Mouse (Mus musculus): ENCODE data around the gene Snn.
A peak's percentile ranks its signal among the peaks of the same experiment; 100 is the strongest.
"Not testable (repeated sequence)": the region's sequence is repeated elsewhere in the genome, so short reads cannot be mapped to it uniquely, and the experiment has no call there.

Snn gene

DNA sequence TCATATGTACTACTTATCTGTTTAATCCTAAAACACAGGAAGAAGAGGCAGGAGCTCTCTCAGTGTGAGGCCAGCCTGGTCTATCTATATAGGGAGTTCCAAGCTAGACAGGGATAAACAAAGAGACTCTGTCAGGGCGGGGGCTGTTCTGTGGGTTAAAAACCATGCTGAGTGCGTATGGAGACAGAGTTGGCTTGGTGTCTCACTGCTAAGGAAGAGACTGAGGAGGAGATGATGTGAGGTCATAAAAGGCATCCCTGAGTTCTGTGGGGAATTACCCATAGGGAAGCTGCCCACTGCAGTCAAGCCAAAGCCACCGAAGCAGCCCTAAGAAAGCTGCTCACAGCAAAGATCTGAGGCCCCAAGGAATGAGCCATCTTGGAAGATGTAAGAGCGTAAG lies at the start of gene Snn:
Gene Snn, plus strand, starts transcription at position 301 of the 400 bp plus-strand sequence.
- DNase-seq (ENCODE audit: low spot score) = no peak

DNA sequence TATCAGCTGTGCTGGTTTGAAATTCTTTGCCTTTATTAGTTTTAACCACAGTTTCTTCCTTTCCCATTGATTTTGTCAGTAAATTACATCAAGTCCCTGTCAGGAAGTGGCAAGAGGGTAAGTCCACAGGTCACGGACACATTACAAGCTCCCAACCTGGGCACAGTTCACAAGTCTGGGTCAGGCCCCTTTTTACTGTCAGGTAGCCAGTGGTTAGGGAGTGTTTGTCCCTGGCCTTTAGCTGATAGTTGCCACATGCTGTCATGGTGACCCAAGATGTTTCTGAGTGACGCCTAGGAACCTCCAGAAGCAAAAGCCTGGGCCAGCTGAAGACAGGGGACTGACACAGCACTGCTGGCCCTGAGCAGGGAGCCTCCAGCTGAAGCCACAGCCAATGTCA lies 49.5 kb upstream of the Snn start:
- no peak for DNase-seq (ENCODE audit: low spot score)

DNA sequence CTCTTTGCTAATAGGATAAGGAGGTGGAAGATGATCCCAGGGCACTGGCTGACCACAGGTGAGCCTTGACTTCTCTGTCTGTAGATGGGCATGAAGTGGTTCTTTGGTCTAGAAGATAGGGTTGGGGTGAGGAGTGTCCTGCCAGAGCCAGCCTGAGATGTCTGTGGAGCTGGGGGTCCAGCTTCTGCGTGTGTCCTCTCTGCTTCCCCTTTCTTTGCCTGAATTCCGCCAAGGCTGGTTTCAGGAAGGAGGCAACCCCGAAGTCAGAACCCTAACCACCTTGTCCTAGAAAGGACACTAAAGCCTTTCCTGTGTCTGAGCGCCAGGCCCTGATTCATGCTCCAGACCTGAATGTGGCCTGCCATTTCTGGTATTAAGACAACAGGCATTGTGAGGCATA lies 48.8 kb upstream of the Snn start:
- DNase-seq (ENCODE audit: low spot score) = no peak

DNA sequence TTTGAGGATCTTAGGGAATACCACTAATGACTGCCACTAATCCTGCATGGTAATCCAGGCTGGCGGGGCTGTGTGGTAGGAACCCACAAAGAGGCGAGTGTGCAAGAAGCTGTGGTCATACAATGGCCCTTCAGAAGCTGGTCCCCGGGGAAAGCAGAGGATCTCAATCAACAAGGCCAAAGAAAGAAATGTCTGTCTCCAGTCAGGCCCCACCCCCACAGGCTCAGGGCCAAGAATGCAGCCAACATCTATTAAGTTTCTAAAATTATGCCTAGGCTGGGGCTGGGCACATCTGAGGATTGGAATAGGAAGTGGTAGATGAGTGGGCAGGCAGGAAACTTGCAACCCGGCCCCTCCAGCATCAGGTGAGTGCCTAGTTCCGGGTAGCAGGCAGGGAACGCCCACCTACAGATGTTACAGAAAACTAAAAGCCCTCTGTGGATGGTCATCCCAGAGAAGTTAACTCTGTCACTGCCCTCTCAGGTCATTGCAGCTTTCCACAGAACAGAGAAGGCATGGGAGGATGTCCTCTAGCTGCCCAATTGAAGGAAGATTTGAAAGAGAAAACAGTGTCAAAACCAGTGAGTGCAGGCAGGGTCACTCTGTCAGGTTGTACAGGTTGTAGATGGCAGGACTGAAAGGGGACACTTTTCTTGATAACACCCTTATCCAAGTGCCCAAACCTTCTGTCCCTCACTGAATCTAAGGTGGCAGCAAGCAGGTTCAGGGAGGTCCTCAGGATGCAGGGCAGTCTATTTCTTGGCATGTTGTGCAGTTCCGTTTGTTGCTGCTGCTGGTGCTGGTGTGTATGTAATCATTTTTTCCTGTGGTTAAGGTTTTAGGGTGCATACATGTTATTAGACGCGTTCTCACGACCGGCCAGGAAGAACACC lies 47.9 kb upstream of the Snn start:
- peak; percentile 42 for DNase-seq (ENCODE audit: low spot score)

DNA sequence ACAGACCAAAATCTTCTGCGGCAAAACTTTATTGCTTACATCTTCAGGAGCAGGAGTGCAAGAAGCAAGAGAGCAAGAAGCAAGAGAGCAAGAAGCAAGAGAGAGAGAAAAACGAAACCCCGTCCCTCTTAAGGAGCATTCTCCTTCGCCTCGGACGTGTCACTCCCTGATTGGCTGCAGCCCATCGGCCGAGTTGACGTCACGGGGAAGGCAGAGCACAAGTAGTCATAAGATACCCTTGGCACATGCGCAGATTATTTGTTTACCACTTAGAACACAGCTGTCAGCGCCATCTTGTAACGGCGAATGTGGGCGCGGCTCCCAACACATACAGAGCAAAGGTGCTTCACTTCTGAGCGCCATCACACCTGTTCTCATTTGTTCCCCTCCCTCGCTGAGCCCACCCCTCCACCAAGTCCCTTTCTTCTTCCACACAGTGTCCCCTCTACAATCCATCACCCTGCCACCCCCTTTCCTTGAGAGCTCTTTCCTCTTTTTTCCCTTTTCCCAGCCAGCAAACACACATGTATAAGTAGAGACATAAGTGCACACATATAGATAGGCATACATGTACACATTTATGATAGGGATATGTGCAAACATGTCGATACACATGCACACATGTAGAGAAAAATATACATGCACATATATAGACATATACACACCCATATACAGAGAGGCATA lies 47.1 kb upstream of the Snn start:
- DNase-seq (ENCODE audit: low spot score) = not testable (repeated sequence)

DNA sequence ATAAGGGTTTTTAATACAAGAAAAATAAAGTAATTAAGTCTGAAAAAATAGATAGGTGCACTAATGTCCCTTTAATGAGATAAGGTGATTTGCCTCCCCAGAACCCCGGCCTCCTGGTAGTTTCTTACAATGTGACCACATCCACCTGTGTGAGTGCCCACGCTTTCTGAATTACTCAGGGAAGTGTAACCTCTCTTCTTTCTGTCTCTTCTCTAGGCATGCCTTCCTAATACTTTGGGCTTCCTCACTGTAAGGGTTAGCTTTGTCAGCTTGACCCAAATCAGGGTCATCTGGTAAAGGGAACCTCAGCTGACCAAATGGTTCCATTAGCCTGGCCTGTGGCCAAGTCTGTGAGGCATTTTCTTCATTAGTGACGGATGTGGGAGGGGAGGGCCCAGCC lies 46.3 kb upstream of the Snn start:
- no peak for DNase-seq (ENCODE audit: low spot score)

DNA sequence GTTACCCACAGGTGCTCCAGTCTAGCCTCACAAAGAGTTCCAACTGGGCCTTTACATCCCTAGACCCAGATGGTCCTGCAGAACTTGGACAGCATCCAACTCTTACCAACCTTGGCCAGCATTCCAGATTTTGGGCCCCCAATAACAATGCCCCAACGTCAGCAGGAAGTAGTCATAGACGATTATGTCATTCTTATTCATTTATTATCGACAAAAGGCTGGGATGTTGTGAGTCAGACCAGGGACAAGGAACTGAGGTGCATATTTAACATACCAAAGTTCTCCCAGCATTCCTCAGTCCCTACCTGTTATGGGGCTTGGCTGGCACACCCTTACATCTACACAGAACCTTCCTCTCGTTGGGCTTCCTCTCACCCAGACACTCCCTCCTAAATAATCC lies 44.4 kb upstream of the Snn start:
- no peak for DNase-seq (ENCODE audit: low spot score)

DNA sequence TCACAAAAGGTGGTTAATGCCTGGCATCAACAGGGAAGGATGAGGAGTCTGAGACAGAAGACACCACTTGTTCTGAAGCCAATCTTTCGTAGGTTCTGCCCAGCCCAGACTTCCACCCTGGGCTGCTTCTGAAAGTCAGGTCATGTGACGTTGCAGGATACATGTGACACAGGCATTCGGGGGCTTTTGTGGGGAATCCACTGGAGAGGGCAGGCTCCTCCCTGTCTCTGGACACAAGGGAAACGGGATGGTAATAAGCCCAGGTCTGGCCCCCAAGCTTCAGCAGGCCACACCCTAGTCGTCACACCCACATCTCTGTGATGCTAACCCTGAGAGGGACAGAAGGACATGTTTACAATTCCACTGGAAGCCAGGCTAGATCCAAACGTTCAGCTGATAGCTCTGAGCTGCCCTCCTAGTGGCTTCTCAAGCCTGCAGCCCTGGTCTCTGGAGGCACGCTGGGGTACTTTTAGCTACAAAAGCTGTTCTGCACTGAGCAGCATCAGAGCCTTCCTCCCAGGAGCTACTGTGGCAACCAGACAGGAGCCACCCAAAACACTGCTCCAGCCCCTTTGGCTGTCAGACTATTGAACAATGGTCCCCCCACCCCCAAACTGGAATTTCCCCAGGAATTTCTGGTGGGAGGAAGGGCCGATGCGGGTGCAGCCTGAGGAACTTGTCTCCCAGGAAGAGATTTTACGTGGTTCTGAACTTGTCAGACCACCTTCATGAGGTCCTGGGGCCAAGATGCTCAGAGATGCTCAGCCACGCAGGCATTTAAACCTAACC lies 42.7 kb upstream of the Snn start:
- DNase-seq (ENCODE audit: low spot score) = no peak

DNA sequence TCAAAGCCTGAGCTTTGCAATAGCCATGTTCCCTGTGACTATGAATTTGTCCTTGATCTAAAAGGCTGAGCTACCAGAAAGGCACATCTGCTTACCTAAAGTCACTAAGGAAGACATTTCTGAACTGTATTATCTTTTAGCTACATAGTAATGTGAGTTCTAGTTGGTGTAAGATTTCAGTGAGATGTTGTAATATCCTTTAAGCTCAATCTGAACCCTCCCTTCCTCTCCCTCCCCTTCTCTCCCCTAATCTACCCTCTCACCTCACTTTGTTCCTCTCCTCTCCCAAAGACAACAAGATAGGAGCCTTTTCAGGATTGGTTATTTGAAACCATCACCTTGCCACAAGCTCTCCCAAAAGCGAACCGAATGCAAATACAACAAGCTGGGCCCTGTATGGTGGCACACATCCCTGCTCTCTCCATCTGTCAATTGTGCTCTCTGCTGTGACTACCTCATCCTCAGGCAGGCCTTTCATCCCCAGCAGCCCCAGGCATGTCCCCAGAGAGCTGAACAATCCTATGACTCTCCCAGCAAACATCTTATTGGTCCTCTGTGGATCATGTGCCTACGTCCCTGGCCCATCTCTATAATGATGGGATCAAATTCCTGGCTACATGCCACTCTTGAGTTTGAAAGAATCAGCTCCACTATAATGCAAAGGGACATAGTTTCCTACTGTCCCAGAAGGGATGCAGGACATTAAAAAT lies 39.2 kb upstream of the Snn start:
- DNase-seq (ENCODE audit: low spot score) = no peak

DNA sequence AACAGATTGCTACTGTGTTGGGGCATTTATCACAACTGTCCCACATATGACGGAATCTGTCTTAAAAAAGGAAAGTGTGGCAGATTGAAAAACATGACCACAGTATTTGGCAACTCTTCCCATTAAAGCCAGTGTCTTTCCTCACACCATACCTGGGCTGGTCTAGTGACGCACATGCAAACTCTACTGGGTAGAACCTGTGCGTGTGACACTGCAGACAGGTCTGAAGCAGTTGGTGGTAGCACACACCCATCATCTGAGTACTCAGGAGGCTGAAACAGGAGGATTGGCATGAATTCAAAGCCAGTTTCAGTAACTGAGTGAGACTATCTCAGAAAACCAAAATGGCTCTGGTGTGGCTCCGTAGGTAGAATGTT lies 38.6 kb upstream of the Snn start:
- DNase-seq (ENCODE audit: low spot score) = no peak

DNA sequence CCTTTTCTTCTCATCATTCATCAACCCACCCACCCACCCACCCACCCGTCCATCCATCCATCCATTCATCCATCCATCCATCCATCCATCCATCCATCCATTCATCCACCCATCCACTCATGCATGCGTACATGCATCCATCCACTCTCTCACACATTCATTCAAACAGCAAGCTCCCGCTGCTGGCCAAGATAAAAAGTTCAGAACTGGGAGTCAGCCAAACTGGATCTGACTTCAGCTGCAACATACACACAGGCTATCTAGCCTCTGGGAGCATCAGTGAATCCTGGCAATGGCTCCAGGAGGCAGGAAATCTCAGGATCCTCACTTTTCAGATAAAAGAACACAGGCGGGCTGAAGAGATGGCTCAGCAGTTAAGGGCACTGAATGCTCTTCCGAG lies 37.1 kb upstream of the Snn start:
- DNase-seq (ENCODE audit: low spot score) = no peak

DNA sequence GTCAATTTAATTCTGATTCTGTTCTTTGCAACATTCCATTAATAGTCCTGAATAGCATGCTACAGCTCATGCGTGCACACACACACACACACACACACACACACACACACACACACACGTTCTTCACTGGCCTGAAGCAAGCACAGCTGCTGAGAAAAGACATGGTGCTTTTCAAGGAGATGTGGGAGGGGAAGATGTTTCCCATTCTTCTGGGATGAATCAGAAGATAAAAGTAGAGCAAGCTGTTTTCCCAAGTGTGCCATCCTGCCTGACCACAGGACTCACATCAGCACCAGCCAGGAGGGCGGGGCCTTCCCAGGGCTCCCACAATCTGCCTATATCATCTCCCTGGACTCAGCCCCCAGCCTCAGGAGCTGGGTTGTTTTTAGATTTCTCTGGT lies 35.9 kb upstream of the Snn start:
- DNase-seq (ENCODE audit: low spot score) = no peak

DNA sequence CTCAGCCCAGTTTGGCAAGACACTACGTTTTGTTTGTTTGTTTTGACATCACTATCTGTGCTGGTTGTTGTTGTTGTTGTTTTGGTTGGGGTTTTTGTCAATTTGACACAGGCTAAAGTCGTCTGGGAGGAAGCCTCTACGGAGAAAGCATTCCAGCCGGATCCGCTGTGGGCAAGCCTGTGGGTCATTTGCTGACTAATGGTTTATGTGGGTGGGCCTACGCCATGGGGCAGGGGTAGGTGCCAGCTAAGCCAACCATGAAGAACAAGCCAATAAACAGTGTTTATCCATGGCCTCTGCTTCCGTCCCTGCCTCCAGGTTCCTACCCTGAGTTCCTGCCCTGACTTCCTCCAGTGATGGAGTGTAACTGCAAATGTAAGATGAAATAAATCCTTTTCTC lies 32.5 kb upstream of the Snn start:
- no peak for DNase-seq (ENCODE audit: low spot score)

DNA sequence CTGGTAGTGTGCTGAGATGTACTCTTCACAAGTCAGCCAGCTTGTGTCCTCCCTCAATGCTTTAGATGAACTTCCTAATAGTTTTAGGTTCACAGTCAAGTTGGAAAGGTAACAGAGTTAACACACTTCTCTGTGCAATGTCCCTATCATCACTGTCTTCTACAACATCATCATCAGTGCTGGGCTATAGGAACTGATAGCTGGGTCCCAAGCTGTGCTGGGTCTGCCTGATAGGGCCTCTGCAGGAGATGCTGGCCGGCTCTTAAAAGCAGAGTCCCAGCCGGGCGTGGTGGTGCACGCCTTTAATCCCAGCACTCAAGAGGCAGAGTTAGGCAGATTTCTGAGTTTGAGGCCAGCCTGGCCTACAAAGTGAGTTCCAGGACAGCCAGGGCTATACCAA lies 29.9 kb upstream of the Snn start:
- DNase-seq (ENCODE audit: low spot score) = no peak

DNA sequence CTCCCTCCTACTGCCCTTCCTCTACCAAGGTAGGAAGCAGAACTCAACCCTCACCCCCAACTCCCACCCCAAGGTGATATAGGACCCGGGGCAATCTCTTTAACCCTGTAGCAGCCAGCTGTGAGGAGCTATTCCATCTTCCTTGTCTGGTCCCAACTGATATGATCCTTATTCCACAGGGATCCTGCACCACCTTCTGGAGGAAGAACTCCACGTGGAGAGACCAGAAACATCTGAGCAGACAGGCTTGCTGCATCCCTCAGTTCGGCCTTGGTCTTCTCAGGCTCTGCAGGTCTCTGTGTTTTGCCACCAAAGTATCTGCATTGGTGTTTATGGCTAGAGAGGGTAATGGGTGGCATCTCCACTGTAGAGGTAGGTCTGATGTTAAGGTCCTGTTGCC lies 29.4 kb upstream of the Snn start:
- no peak for DNase-seq (ENCODE audit: low spot score)

DNA sequence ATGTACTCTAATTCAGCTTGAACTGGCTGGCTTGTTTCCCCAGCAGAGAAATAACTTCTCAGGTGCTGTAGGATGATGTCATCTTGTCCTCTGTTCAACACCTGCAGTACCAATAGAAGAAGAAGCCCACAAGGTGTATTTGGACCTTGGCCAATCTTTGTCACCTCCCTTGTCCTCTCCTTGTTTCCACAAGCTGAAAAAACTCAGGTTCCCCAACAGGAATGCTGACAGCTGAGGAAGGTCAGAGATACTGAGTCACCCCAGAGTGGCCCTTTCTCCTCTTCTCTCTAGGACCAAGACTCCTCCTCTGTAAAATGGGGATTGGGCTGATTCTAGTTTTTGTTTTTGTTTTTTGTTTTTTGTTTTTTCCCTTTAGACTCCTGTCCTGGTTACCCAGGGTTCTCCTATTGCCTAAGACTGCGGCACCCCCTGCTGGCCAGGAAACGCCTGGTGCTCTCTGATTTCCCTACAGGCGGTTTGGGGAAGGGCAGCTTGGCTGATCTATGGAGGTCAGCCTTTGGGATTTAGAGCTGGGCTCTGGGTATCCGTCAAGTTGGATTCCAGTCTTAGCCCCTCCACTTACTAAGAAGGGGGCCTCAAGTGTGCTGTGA lies 26.4 kb upstream of the Snn start:
- DNase-seq (ENCODE audit: low spot score) = peak; percentile 83

DNA sequence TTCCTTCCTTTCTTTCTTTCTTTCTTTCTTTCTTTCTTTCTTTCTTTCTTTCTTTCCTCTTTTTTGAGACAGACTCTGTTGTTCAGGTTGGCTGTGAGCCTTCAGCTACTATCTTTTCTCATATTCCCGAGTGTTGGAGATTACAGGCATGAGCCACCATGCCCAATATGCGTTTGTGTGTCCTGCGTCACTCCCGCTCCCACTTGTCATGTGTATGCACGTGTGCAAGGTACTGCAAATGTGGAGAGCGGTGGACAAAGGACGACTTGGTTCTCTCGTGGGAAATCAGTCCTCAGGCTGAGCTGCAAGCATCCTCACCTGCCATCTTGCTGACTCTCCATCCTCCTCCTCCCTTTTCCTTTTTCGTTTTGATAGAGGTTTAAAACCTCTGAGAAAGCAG lies 25.5 kb upstream of the Snn start:
- no peak for DNase-seq (ENCODE audit: low spot score)

DNA sequence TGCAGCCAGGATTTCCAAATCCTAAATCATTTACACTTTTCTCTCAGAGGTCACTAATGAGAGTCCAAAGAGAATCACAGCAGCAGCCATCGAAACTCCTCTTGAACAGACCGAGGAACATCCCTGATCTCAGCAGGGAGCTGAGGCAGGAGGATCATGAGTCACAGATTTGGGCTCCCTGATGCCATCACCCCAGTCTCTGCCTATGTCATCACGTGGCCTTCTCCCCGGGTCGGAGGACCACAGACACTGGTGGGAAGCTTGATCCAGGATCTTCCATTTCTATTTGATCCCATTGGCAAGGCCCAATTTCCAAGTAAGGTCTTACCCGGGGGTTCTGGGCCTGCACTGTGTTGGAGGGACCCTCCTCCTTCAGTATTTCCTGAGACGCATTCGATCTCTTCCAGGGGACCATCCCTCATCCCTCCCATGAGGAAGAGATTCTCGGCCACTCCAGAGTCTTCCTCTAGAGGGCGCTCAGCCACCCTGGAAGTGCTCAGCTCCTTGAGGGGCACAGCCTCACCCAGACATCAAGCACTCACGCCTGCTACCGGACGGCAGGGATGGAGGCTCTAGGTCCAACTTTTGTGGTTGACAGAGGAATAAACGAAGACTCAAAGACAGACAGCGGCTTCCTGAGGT lies 24.8 kb upstream of the Snn start:
- DNase-seq (ENCODE audit: low spot score) = peak; percentile 74

DNA sequence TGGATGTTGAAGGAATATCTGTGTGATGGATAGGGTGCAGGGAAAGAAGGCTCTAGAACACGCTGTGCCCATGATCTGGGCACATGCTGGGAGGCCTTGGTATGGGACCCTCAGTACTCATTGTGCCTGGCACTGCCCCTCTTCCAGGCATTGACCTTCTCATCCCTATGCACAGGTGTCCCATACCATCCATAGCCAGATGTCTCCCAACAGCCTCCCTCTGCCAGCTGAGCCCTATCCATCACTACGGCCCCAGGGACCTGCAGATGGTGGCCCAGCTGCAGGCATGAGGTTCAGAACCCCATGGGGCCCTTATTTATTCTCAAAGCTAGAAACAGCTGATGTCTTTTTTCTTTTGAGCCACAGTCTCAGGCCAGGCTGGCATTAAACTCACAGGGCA lies 20.1 kb upstream of the Snn start:
- DNase-seq (ENCODE audit: low spot score) = no peak

DNA sequence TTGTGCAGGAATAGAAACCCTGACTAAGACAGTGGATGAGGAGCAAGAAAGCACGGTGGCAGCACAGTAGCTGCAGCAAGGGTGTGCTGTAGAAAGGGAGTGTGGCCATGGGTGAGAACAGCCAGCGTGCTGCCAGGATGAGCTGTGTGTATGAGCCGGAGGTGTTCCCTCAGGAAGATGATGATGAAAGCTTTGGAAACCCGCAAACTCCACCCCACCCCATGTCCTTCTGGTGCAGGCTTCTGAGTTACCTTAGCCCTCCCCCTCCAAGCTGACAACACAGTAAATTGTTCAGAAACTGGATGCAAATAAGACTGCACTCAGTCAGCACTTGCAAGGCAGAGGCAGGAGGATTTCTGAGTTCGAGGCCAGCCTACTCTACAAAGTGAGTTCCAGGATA lies 17.5 kb upstream of the Snn start:
- no peak for DNase-seq (ENCODE audit: low spot score)

DNA sequence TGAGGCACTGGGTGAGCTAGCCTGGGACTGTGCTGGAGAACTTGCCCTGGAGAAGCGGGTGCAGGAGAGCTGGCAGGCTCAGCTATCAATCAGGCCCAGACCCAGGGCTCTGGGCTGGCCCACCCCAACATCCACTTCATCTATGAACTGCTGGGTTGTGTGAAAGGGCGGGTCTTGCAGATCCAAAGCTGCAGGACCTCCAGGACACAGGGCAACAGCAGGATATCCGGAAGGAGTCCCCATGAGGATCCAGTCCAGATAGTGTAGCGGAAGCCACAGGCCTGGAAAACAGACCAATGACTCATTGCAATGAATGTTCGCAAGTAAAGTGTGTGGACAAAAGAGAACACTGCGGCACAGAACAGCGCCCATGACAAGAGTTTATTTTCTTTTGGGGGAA lies 14.3 kb upstream of the Snn start:
- DNase-seq (ENCODE audit: low spot score) = no peak
